Comparison of ENCODE assay signal across 12 mouse cellular contexts in the genomic region with DNA sequence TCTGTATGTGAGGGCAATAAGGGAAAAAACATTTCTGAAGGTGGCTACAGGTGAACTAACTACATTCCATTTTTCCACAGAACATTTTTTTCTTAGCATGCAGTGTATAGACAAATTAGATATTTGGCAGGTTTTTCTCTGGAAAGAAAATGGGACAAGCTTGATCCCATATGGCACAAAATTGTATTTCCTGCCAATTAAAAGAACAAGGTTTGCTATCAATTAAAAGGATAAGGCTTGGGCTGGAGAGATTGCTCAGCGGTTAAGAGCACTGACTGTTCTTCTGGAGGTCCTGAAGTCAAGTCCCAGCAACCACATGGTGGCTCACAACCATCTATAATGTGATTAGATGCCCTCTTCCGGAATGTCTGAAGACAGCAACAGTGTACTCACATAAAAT.
"Had no signal": no experiment of that assay in that cellular context is flagged by ENCODE, and none has a peak within 500 bp of the region (broad histone marks: within the 10 kb centered on the region; RNA-seq: fewer than 3 reads in every experiment).

No protein-coding gene starts in this region.

- H3K36me3 ChIP-seq: stomach, embryonic 15.5 days had no signal

- H3K9ac ChIP-seq: kidney, embryonic 15.5 days; limb, embryonic 12.5 days; liver, embryonic 15.5 days; midbrain, embryonic 13.5 days; stomach, embryonic 15.5 days had no signal

- H3K4me3 ChIP-seq: kidney, embryonic 15.5 days; limb, embryonic 12.5 days; liver, embryonic 15.5 days; midbrain, embryonic 13.5 days; stomach, embryonic 15.5 days had no signal

- H3K9me3 ChIP-seq: kidney, embryonic 15.5 days; limb, embryonic 12.5 days; liver, embryonic 15.5 days; midbrain, embryonic 13.5 days; stomach, embryonic 15.5 days had no signal

- H3K27ac ChIP-seq: kidney, embryonic 15.5 days; limb, embryonic 12.5 days; liver, embryonic 15.5 days; midbrain, embryonic 13.5 days; stomach, embryonic 15.5 days had no signal

- DNase-seq: layer of hippocampus, postnatal 36 days; lung, adult 2 months; lung, postnatal 36 days; right cerebral cortex, postnatal 14 days; thymus, adult 2 months; thymus, postnatal 25 days had no signal

- H3K27me3 ChIP-seq: kidney, embryonic 15.5 days; limb, embryonic 12.5 days; liver, embryonic 15.5 days; midbrain, embryonic 13.5 days; stomach, embryonic 15.5 days had no signal

- H3K4me2 ChIP-seq: kidney, embryonic 15.5 days; limb, embryonic 12.5 days; liver, embryonic 15.5 days; midbrain, embryonic 13.5 days; stomach, embryonic 15.5 days had no signal

- H3K4me1 ChIP-seq: kidney, embryonic 15.5 days; limb, embryonic 12.5 days; stomach, embryonic 15.5 days had no signal

- ATAC-seq: lung, postnatal 0 days; midbrain, embryonic 13.5 days had no signal
